8 mouse cellular contexts compared by ENCODE assay signal in genomic region chr5:31494513-31495297, GRCm38 (mm10). TPM values are rescaled to one million over a fixed set of nuclear protein-coding genes. Genes with fewer than 3 reads are reported as not detected.
DNase-seq lines count a peak whose midpoint lies in the region; ATAC-seq lines count a peak whose summit lies in the region.

Gene Gpn1 (plus strand): TSS chr5:31494741.

- peak within 1 kb of the TSS; percentile 82 for H3K9ac ChIP-seq in hindbrain, embryonic 16.5 days (ENCODE audit: low read depth, low read length)

- ATAC-seq in hindbrain, embryonic 16.5 days: peak; percentile 100

- DNase-seq in WW6 (ENCODE audit: low read depth, low spot score): peak; percentile 76
- DNase-seq in cerebellum, postnatal 4 days (ENCODE audit: low spot score in 2 of 2): peak; percentile 76 to 87
- peak; percentile 91 for DNase-seq in gastrocnemius, adult 18-20 months (ENCODE audit: low spot score)
- peak; percentile 89 to 93 for DNase-seq in left cerebral cortex, adult 18-20 months (ENCODE audit: low spot score in 2 of 2)
- DNase-seq in right cerebral cortex, adult 18-20 months: peak; percentile 94
- peak; percentile 56 for DNase-seq in urinary bladder, postnatal 10 days (ENCODE audit: low spot score)

- H3K27ac ChIP-seq in hindbrain, embryonic 16.5 days (ENCODE audit: low read depth, low read length): peak within 1 kb of the TSS; percentile 58; the same call in 1 of the 2 replicates
- peak within 1 kb of the TSS; percentile 24 for H3K27ac ChIP-seq in macrophage

- H3K79me2 ChIP-seq in macrophage (ENCODE audit: inconsistent target): peaks cover 16% of the 10 kb centered on the region; the same call in 1 of the 2 replicates

- under 1% methylated on average over 49 of the region's 49 CpGs for WGBS in hindbrain, embryonic 16.5 days
- under 1% methylated on average over 48 of the region's 49 CpGs for WGBS in macrophage (ENCODE audit: missing documents)

- no peaks in the 10 kb centered on the region for H3K9me3 ChIP-seq in hindbrain, embryonic 16.5 days (ENCODE audit: control insufficient read depth, low read length)

- H3K4me3 ChIP-seq in hindbrain, embryonic 16.5 days (ENCODE audit: low read length): peak within 1 kb of the TSS; percentile 82
- H3K4me3 ChIP-seq in macrophage (ENCODE audit: inconsistent target): peak within 1 kb of the TSS; percentile 94

- H3K4me2 ChIP-seq in hindbrain, embryonic 16.5 days (ENCODE audit: low read length): peak within 1 kb of the TSS; percentile 88

- H3K27me3 ChIP-seq in hindbrain, embryonic 16.5 days (replicated peaks; ENCODE audit: control insufficient read depth, insufficient read depth, low read length): no peaks in the 10 kb centered on the region

- H3K36me3 ChIP-seq in hindbrain, embryonic 16.5 days (ENCODE audit: control insufficient read depth, insufficient read depth, low read length): peaks cover 10% of the 10 kb centered on the region; the same call in 1 of the 2 replicates
- H3K36me3 ChIP-seq in macrophage (ENCODE audit: inconsistent target): peaks cover 18% of the 10 kb centered on the region

- peaks cover 9% of the 10 kb centered on the region for H3K4me1 ChIP-seq in hindbrain, embryonic 16.5 days (ENCODE audit: control insufficient read depth, insufficient read depth, low read depth, low read length)

RNA-seq across cellular contexts. Expression of gene Gpn1, which starts in this region (rescaled TPM):
- 10 to 100 TPM; 18.6 to 19.2 TPM for total RNA-seq in gastrocnemius, adult 18-20 months (2021)
- polyA plus RNA-seq in hindbrain, embryonic 16.5 days (2015; fragmentation: Nextera tagmentation; extraction: Ambion mirVana): 85.4 and 92.1 TPM in 2 replicates
- total RNA-seq in left cerebral cortex, adult 18-20 months (2021): 10 to 100 TPM; 30.1 to 35.5 TPM
- 10 to 100 TPM in 23 of 26 experiments, 1 to 10 TPM in 3; 5.4 to 38.2 (median 20.1) TPM for total RNA-seq in macrophage (2018; cell fraction: chromatin; rRNA removed)
- total RNA-seq in macrophage (2018; cell fraction: cytosol; rRNA removed): 10 to 100 TPM in 11 of 26 experiments, 1 to 10 TPM in 15; 6.5 to 12.0 (median 9.6) TPM
- 10 to 100 TPM in 14 of 26 experiments, 1 to 10 TPM in 12; 4.2 to 35.2 (median 11.1) TPM for total RNA-seq in macrophage (2018; cell fraction: nucleus; rRNA removed)
- polyA plus RNA-seq in macrophage (2018): 8.6 to 19.3 TPM (median 17.5 TPM) in 3 replicates

Comparison
In these comparisons a context has a peak if more than half of its experiments do, and no peak if none do; other contexts are left out.
1. Peak in every context shown above with its lines: DNase-seq, ATAC-seq, H3K4me3 ChIP-seq and H3K27ac ChIP-seq.